Mouse (Mus musculus) limb, embryonic 10.5 days (tissue): ENCODE results near the gene Snrpb. TPM values are rescaled to one million over a fixed set of nuclear protein-coding genes. Genes with fewer than 3 reads are reported as not detected.

Experiments
- polyA plus RNA-seq: library from polyadenylated mRNA; unstranded; fragments of >200 nt; fragmentation: Nextera tagmentation; extraction: Ambion mirVana; gene quantifications from 2 replicates; pipeline ENCODE4 v1.2.1, GENCODE M21; 2016

Snrpb gene
- polyA plus RNA-seq, 1 experiment from 2014 or later: 959 TPM

Other genes starting within 250 kb of the Snrpb start
- gene Tgm3, start 167.1 kb downstream of the Snrpb start, polyA plus RNA-seq: 0.10 TPM in 1 of 2 replicates, not detected in the other
- not detected in 2 replicates for gene Tgm6, start 67.0 kb downstream of the Snrpb start, polyA plus RNA-seq
- gene Tmc2, start 15.8 kb upstream of the Snrpb start, polyA plus RNA-seq: not detected in 2 replicates
- 440 and 499 TPM in 2 replicates for gene Nop56, start 95.0 kb upstream of the Snrpb start, polyA plus RNA-seq
- 136 and 140 TPM in 2 replicates for gene Idh3b, start 105.1 kb upstream of the Snrpb start, polyA plus RNA-seq
- 0.34 and 0.90 TPM in 2 replicates for gene Ebf4, start 115.8 kb upstream of the Snrpb start, polyA plus RNA-seq
- gene Cpxm1, start 218.2 kb upstream of the Snrpb start, polyA plus RNA-seq: 65.6 and 75.4 TPM in 2 replicates
- gene Gm28372, start 225.8 kb upstream of the Snrpb start, polyA plus RNA-seq: not detected in 2 replicates
- gene 1700020A23Rik, start 225.9 kb upstream of the Snrpb start, polyA plus RNA-seq: not detected in 2 replicates
- not detected in 2 replicates for gene Tmem239, start 227.1 kb upstream of the Snrpb start, polyA plus RNA-seq
- 101 and 121 TPM in 2 replicates for gene Vps16, start 244.9 kb upstream of the Snrpb start, polyA plus RNA-seq
- 13.4 and 13.9 TPM in 2 replicates for gene Pced1a, start 245.3 kb upstream of the Snrpb start, polyA plus RNA-seq